Mouse (Mus musculus): ENCODE measurements around the gene Olfr1453. TPM values are rescaled to one million over a fixed set of nuclear protein-coding genes. Genes with fewer than 3 reads are reported as not detected.
"Not testable (repeated sequence)": the region's sequence is repeated elsewhere in the genome, so short reads cannot be mapped to it uniquely, and the experiment has no call there.

Olfr1453 gene
- total RNA-seq (2022): not detected

DNA sequence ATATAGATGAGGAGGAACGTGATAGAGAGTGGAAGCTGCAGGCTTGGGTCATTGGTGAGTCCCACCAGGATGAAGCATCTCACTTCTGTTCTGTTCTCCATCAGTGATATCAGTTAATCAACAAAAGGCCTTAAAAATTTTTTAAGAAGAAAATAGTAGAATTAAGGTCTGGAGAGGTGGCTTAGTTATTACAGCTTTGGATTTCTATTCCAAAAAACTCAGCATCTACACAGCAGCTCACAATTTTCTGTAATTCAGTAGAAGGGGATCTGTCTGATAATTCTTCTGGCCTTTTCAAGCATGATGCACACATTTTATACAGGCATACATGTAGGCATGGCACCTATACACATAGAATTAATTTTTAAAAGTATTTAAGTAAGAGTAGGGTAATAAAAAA, at the start of gene Olfr1453:
TSS of gene Olfr1453 (minus strand) at position 101 of the 400 bp plus-strand sequence.
- no peak for DNase-seq (ENCODE audit: low spot score in 2 of 2)

DNA sequence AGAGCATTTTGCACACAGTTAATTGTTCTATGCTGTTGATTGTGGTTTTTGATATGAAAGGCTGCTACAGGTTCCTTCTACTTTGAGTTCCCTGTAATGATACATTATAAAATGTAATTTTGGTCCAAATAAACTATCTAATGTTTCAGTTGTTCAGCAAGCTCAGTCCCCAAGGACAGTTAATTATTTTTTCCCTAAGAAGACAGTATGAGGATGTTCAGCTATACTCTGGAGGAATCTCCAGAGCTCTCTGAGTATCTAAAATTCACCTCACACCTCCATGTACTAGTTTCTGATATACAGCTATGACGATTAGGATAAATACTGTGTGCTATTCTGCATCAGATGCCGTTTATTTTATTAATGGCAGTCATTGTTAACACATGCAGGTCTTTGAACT, 32.2 kb upstream of the Olfr1453 start, which contains the start of gene Olfr1454:
TSS of gene Olfr1454 (plus strand) at position 301 of the 400 bp plus-strand sequence.
- no peak for DNase-seq (ENCODE audit: low spot score in 2 of 2)

DNA sequence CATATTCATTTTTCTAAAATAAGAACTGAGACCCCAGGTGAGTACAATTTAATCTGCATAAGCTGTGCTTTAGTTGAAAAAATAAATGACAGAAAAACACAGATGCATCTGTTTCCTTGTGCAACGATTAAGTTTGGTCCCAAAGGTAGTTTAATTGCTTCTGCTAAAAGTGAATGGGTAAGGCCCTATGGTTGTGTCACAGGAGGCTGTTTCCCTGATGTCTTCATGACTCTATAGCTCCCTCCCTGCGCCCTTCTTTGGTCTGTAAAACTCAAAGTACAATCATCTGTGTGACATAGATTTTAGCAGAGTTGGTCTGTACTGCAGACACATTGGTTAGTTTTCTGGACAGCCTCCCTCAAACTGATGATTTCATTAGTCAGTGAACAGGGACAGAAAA, 33.4 kb downstream of the Olfr1453 start, which contains the start of gene Olfr1451:
TSS of gene Olfr1451 (plus strand) at position 301 of the 400 bp plus-strand sequence.
- no peak for DNase-seq (ENCODE audit: low spot score in 2 of 2)

DNA sequence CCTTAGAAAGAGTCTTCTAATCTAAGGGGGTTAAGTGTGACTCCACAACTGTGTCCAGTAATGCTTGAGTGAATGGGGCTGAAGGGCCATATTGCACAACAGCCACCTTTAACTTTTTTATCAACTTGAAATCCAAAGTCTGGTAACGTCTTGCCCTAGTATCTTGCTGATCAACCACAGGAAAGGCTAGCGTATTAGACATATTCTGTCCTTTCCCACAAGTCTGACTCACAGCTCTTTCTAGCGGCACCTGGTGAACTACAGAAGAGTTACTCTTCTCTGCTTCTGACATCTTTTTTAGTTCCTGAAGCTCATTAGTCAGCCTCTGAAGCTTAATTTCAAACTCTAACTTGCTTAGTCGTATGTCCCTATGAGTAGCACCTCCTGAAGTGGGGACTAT, 35.8 kb downstream of the Olfr1453 start:
- not testable (repeated sequence) for DNase-seq (ENCODE audit: low spot score in 2 of 2)

Other genes starting within 250 kb of the Olfr1453 start
- 100 to 1,000 TPM; 130 to 182 (median 149) TPM for gene Zfp91, start 232.2 kb downstream of the Olfr1453 start, total RNA-seq (2022)
- under 1 TPM in 3 of 4 experiments, not detected in 1; 0.17 to 0.27 (median 0.22) TPM for gene Lpxn, start 232.1 kb downstream of the Olfr1453 start, total RNA-seq (2022)
- gene Gm5244, start 181.6 kb downstream of the Olfr1453 start, total RNA-seq (2022): not detected
- gene Olfr1444, start 171.0 kb downstream of the Olfr1453 start, total RNA-seq (2022): not detected
- not detected for gene Olfr1445, start 144.5 kb downstream of the Olfr1453 start, total RNA-seq (2022)
- gene Olfr1446, start 134.8 kb downstream of the Olfr1453 start, total RNA-seq (2022): not detected
- not detected for gene Olfr1447, start 124.6 kb downstream of the Olfr1453 start, total RNA-seq (2022)
- not detected for gene Olfr1448, start 103.9 kb downstream of the Olfr1453 start, total RNA-seq (2022)
- not detected for gene Olfr1449, start 97.5 kb downstream of the Olfr1453 start, total RNA-seq (2022)
- not detected for gene Olfr1450, start 78.1 kb downstream of the Olfr1453 start, total RNA-seq (2022)
- gene Olfr1451, start 33.3 kb downstream of the Olfr1453 start, total RNA-seq (2022): not detected
- gene Olfr1454, start 32.3 kb upstream of the Olfr1453 start, total RNA-seq (2022): not detected
- not detected for gene Olfr1457, start 69.6 kb upstream of the Olfr1453 start, total RNA-seq (2022)
- gene Olfr1458, start 78.4 kb upstream of the Olfr1453 start, total RNA-seq (2022): not detected
- not detected for gene Olfr1459, start 121.2 kb upstream of the Olfr1453 start, total RNA-seq (2022)
- gene Olfr1461, start 134.7 kb upstream of the Olfr1453 start, total RNA-seq (2022): not detected
- not detected for gene Olfr1462, start 157.4 kb upstream of the Olfr1453 start, total RNA-seq (2022)
- gene Olfr1463, start 203.0 kb upstream of the Olfr1453 start, total RNA-seq (2022): not detected

Measured in gastrocnemius, adult 8-10 months (tissue).